Mouse (Mus musculus) intestine, embryonic 16.5 days (tissue): ENCODE measurements at regions not wholly inside any gene's neighbourhood (a gene's known extent, or its start where the extent isn't known, plus 50 kb on each side); places are given as distances from the start of the nearest gene placed in this dataset.
A peak's percentile ranks its signal among the peaks of the same experiment; 100 is the strongest.
"Not testable (repeated sequence)": the region's sequence is repeated elsewhere in the genome, so short reads cannot be mapped to it uniquely, and the experiment has no call there.

Source experiments
- ATAC-seq: fragments of 200-750 bp; cut with Nextera tagmentation; 2 replicates; pipeline ENCODE4 v1.8.0; 2017; ENCODE audit warnings: moderate TSS enrichment, moderate library complexity
- H3K27ac ChIP-seq: fragments of 300-500 bp; sonication (generic); 2 replicates; pipeline ENCODE4 v1.5.1; 2014; ENCODE audit warnings: mild to moderate bottlenecking, low read length
- H3K27me3 ChIP-seq: fragments of 300-500 bp; sonication (generic); replicated peaks from 2 replicates; pipeline ENCODE4 v1.6.1; 2014; ENCODE audit warnings: low read length, control low read depth, mixed read lengths; ENCODE audit not compliant: control insufficient read depth, insufficient read depth
- H3K36me3 ChIP-seq: fragments of 300-500 bp; sonication (generic); 2 replicates; pipeline ENCODE4 v1.6.1; 2014; ENCODE audit warnings: low read length, control low read depth; ENCODE audit not compliant: control insufficient read depth, insufficient read depth
- H3K4me1 ChIP-seq: fragments of 300-500 bp; sonication (generic); 2 replicates; pipeline ENCODE4 v1.6.1; 2014; ENCODE audit warnings: low read length, control low read depth, mixed read lengths; ENCODE audit not compliant: control insufficient read depth, insufficient read depth
- H3K4me2 ChIP-seq: fragments of 300-500 bp; sonication (generic); 2 replicates; pipeline ENCODE4 v1.6.1; 2014; ENCODE audit warnings: low read depth, low read length, control low read depth
- H3K4me3 ChIP-seq: fragments of 300-500 bp; sonication (generic); 2 replicates; pipeline ENCODE4 v1.5.1; 2014; ENCODE audit warnings: mild to moderate bottlenecking, low read length
- H3K9ac ChIP-seq: fragments of 300-500 bp; sonication (generic); 2 replicates; pipeline ENCODE4 v1.6.1; 2014; ENCODE audit warnings: low read depth, low read length
- H3K9me3 ChIP-seq: fragments of 300-500 bp; sonication (generic); 2 replicates; pipeline ENCODE4 v1.6.1; 2016; ENCODE audit warnings: low read length, control low read depth; ENCODE audit not compliant: control insufficient read depth
- WGBS: fragments of 180-500 bp; shearing (Covaris S2); extraction: QIAGEN DNeasy Blood & Tissue Kit; methylation state at CpG from one replicate; pipeline ENCODE4 v1.1.7; 2014; 5-methylcytosine and 5-hydroxymethylcytosine counted together

DNA sequence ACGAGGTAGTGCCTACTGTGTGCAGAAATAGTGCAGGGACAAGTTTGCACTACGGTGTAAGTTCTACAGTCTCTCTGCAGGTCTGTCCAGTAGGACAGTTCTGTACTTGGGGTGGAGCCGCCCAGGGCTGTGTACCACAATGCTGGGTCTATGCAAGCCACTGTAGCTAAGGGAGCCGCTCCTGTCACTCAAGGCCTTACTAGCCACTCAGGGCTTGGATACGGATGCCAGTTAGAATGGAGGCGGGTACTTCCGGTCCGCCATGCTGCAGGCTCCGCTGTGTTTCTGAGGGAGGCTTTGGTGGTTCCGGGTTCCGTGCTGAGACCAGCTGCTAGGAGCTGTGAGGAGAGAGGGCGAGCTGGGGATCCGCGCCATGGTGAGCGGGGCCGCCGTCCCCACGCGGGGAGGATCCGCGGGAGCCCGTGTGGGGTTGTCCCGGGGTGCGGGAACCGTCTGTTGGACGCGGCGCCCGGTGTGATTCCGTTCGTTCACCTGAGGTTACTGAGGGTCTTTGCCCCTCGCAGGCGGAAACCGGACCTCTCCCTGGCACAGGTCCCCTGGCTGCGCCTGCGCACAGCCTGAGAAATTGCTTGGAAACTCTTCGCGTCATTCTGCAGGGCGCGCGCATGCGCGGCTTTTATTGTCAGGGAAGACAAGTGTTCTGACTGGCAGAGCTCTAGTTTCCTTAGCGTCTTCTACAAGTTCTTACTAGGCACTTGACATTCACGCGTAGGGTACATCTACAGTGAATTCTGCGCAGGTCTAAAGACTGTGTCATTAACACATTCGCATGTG lies 51.0 kb upstream of the Zfp873 start:
- Histone ChIP-seq H3K4me3 (peak overlapping the region; percentile 36), H3K4me2 (peak overlapping the region; percentile 39)
- H3K36me3 ChIP-seq, H3K9ac ChIP-seq, H3K9me3 ChIP-seq, H3K27me3 ChIP-seq, H3K4me1 ChIP-seq, H3K27ac ChIP-seq: not testable (repeated sequence)
- ATAC-seq = peak; percentile 100
- 3% methylated on average over 12 of the region's 48 CpGs for WGBS
